Mouse (Mus musculus): ENCODE data around the gene Ptprg.

DNA sequence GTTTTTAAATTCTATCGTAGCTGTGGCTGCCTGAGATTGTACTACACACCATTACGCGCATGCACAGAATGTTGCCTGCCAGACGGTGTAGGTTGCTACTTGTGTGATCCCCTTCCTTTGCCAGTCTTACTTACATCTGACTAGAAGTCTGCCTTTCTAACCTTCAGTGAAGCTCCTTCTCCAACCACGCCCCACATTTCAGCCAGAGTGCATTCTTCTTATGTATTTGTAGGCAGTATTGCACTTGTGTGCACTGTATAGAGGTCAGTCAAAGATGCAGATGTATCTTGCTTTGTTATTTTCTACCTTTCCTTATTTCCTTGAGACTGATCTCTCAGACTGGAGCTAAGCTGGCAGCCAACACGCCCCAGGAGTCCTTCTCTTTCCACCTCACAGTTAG is 158.8 kb downstream of the Ptprg start:
- TF ChIP-seq CTCF (IDR thresholded peaks at IDR 0.05; ENCODE audit: extremely low read depth, insufficient read length, insufficient replicate concordance, low read depth, low read length) (no peak), POLR2A (IDR thresholded peaks at IDR 0.05; ENCODE audit: low read depth, low read length) (no peak)

All from small intestine, adult 2 months (tissue).